Comparison of ENCODE assay signal across 16 mouse cellular contexts in genomic region chr13:37855221-37855757, GRCm38 (mm10).
DNase-seq lines count a peak whose midpoint lies in the region; ATAC-seq and TF ChIP-seq lines count a peak whose summit lies in the region.
"Had no signal": no experiment of that assay in that cellular context is flagged by ENCODE, and none has a peak within 500 bp of the region (broad histone marks: within the 10 kb centered on the region; RNA-seq: fewer than 3 reads in every experiment).

No protein-coding gene starts in this region.

- no peak for DNase-seq in lung, embryonic 14.5 days
- DNase-seq in lung, postnatal 25 days (ENCODE audit: low spot score) = no peak
- no peak for DNase-seq in urinary bladder, postnatal 25 days (ENCODE audit: low spot score)
- DNase-seq in forebrain, postnatal 0 days = no peak
- DNase-seq: adrenal gland, adult 8-10 months; cerebellum, postnatal 25 days; gastrocnemius, postnatal 14 days; heart, postnatal 36 days; right cerebral cortex, postnatal 14 days had no signal

- H3K36me3 ChIP-seq in heart, embryonic 14.5 days (ENCODE audit: control insufficient read depth, insufficient read depth, low read length) = no peaks in the 10 kb centered on the region
- no peaks in the 10 kb centered on the region for H3K36me3 ChIP-seq in heart, embryonic 12.5 days
- H3K36me3 ChIP-seq in lung, embryonic 14.5 days (ENCODE audit: insufficient read depth) = no peaks in the 10 kb centered on the region
- no peaks in the 10 kb centered on the region for H3K36me3 ChIP-seq in intestine, embryonic 16.5 days (ENCODE audit: control insufficient read depth, insufficient read depth, low read length)
- H3K36me3 ChIP-seq in small intestine, adult 2 months (ENCODE audit: control insufficient read depth, insufficient read depth, low read length) = no peaks in the 10 kb centered on the region
- no peaks in the 10 kb centered on the region for H3K36me3 ChIP-seq in forebrain, postnatal 0 days (ENCODE audit: insufficient read depth)
- H3K36me3 ChIP-seq: embryonic facial prominence, embryonic 12.5 days; forebrain, embryonic 12.5 days had no signal

- H3K27me3 ChIP-seq in heart, embryonic 14.5 days (ENCODE audit: control insufficient read depth, insufficient read depth, low read length) = no peaks in the 10 kb centered on the region
- no peaks in the 10 kb centered on the region for H3K27me3 ChIP-seq in heart, embryonic 12.5 days (replicated peaks)
- H3K27me3 ChIP-seq in lung, embryonic 14.5 days (ENCODE audit: insufficient read depth, low read length) = no peaks in the 10 kb centered on the region
- H3K27me3 ChIP-seq in intestine, embryonic 16.5 days (replicated peaks; ENCODE audit: control insufficient read depth, insufficient read depth, low read length) = no peaks in the 10 kb centered on the region
- H3K27me3 ChIP-seq in small intestine, adult 2 months (ENCODE audit: control insufficient read depth, insufficient read depth, low read length) = no peaks in the 10 kb centered on the region
- H3K27me3 ChIP-seq in forebrain, postnatal 0 days (ENCODE audit: insufficient read depth, low read length) = peaks cover 5% of the 10 kb centered on the region; the same call in 1 of the 2 replicates
- H3K27me3 ChIP-seq: embryonic facial prominence, embryonic 12.5 days had no signal

- peaks cover 30 to 63% of the 10 kb centered on the region in 2 experiments for H3K4me1 ChIP-seq in heart, embryonic 14.5 days (ENCODE audit: control insufficient read depth in 2 of 2, insufficient read depth in 2 of 2, low read length in 2 of 2)
- H3K4me1 ChIP-seq in heart, embryonic 12.5 days (replicated peaks) = peaks cover 71% of the 10 kb centered on the region
- H3K4me1 ChIP-seq in lung, embryonic 14.5 days (ENCODE audit: insufficient read depth) = peaks cover 38% of the 10 kb centered on the region
- peaks cover 49% of the 10 kb centered on the region for H3K4me1 ChIP-seq in intestine, embryonic 16.5 days (ENCODE audit: control insufficient read depth, insufficient read depth, low read length)
- peaks cover 22% of the 10 kb centered on the region for H3K4me1 ChIP-seq in small intestine, adult 2 months (ENCODE audit: control insufficient read depth, insufficient read depth, insufficient read length, low read length)
- no peaks in the 10 kb centered on the region for H3K4me1 ChIP-seq in forebrain, postnatal 0 days (ENCODE audit: insufficient read depth)

- peak overlapping the region in 1 of 2 experiments; percentile 21; a peak in 1 of 4 replicates for H3K27ac ChIP-seq in heart, embryonic 14.5 days (replicated peaks in 1 of 2; ENCODE audit: control insufficient read depth in 1 of 2, insufficient read depth in 1 of 2, low read depth in 2 of 2, low read length in 2 of 2)
- no peak overlapping the region for H3K27ac ChIP-seq in heart, embryonic 12.5 days (ENCODE audit: poor library complexity, severe bottlenecking)
- H3K27ac ChIP-seq in lung, embryonic 14.5 days (ENCODE audit: low read depth) = peak overlapping the region; percentile 91
- H3K27ac ChIP-seq in intestine, embryonic 16.5 days (ENCODE audit: low read length) = peak overlapping the region; percentile 95
- peak overlapping the region; percentile 76 for H3K27ac ChIP-seq in small intestine, adult 2 months (ENCODE audit: insufficient read depth, low read depth, low read length)
- H3K27ac ChIP-seq in forebrain, postnatal 0 days (ENCODE audit: low read depth, low read length) = no peak overlapping the region
- H3K27ac ChIP-seq: forebrain, embryonic 12.5 days had no signal

- no peak for ATAC-seq in heart, embryonic 14.5 days (ENCODE audit: insufficient number of reproducible peaks, insufficient read depth, low FRiP score, low read depth)
- no peak for ATAC-seq in heart, embryonic 12.5 days (ENCODE audit: insufficient number of reproducible peaks, low FRiP score)
- ATAC-seq in lung, embryonic 14.5 days (ENCODE audit: insufficient read depth) = no peak
- no peak for ATAC-seq in intestine, embryonic 16.5 days
- no peak for ATAC-seq in forebrain, postnatal 0 days
- ATAC-seq: inflammation-experienced regulatory T-cells, adult 6 months had no signal

- TF ChIP-seq CTCF in lung, embryonic 14.5 days (IDR thresholded peaks at IDR 0.05; ENCODE audit: low read depth) = no peak
- no peak for TF ChIP-seq CTCF in small intestine, adult 2 months (IDR thresholded peaks at IDR 0.05; ENCODE audit: extremely low read depth, insufficient read length, insufficient replicate concordance, low read depth, low read length)
- TF ChIP-seq CTCF in forebrain, postnatal 0 days (IDR thresholded peaks at IDR 0.05; ENCODE audit: low read depth) = no peak

- no peak overlapping the region for H3K9ac ChIP-seq in heart, embryonic 14.5 days (ENCODE audit: low read length)
- no peak overlapping the region for H3K9ac ChIP-seq in heart, embryonic 12.5 days
- H3K9ac ChIP-seq in lung, embryonic 14.5 days = no peak overlapping the region
- no peak overlapping the region for H3K9ac ChIP-seq in intestine, embryonic 16.5 days (ENCODE audit: low read depth, low read length)
- H3K9ac ChIP-seq in forebrain, postnatal 0 days = no peak overlapping the region
- H3K9ac ChIP-seq: embryonic facial prominence, embryonic 12.5 days; forebrain, embryonic 12.5 days had no signal

- peak overlapping the region; percentile 71 for H3K4me2 ChIP-seq in heart, embryonic 14.5 days (ENCODE audit: low read length)
- H3K4me2 ChIP-seq in heart, embryonic 12.5 days = no peak overlapping the region
- peak overlapping the region; percentile 70 for H3K4me2 ChIP-seq in lung, embryonic 14.5 days
- H3K4me2 ChIP-seq in intestine, embryonic 16.5 days (ENCODE audit: low read depth, low read length) = no peak overlapping the region
- no peak overlapping the region for H3K4me2 ChIP-seq in forebrain, postnatal 0 days (ENCODE audit: low read depth)

- 70% methylated on average over 3 of the region's 3 CpGs for WGBS in heart, embryonic 14.5 days
- 46% methylated on average over 3 of the region's 3 CpGs for WGBS in heart, embryonic 12.5 days
- WGBS in lung, embryonic 14.5 days = 40% methylated on average over 3 of the region's 3 CpGs
- WGBS in intestine, embryonic 16.5 days = 45% methylated on average over 3 of the region's 3 CpGs
- WGBS in small intestine, adult 2 months = 17% methylated on average over 3 of the region's 3 CpGs
- WGBS in forebrain, postnatal 0 days = 55% methylated on average over 3 of the region's 3 CpGs

- TF ChIP-seq POLR2A in small intestine, adult 2 months (IDR thresholded peaks at IDR 0.05; ENCODE audit: low read depth, low read length) = no peak

- H3K4me3 ChIP-seq in heart, embryonic 14.5 days (ENCODE audit: control insufficient read depth in 1 of 2, insufficient read depth in 1 of 2, low read depth in 1 of 2, low read length in 2 of 2) = no peak overlapping the region
- H3K4me3 ChIP-seq in heart, embryonic 12.5 days = no peak overlapping the region
- H3K4me3 ChIP-seq in lung, embryonic 14.5 days (ENCODE audit: low read depth, low read length) = no peak overlapping the region
- no peak overlapping the region for H3K4me3 ChIP-seq in intestine, embryonic 16.5 days (ENCODE audit: low read length)
- H3K4me3 ChIP-seq in small intestine, adult 2 months (ENCODE audit: low read depth, low read length) = no peak overlapping the region
- H3K4me3 ChIP-seq in forebrain, postnatal 0 days (ENCODE audit: low read depth, low read length) = no peak overlapping the region
- H3K4me3 ChIP-seq: forebrain, embryonic 12.5 days had no signal

- H3K9me3 ChIP-seq in heart, embryonic 14.5 days (ENCODE audit: control insufficient read depth, low read length) = no peaks in the 10 kb centered on the region
- H3K9me3 ChIP-seq in heart, embryonic 12.5 days (replicated peaks) = no peaks in the 10 kb centered on the region
- H3K9me3 ChIP-seq in lung, embryonic 14.5 days (ENCODE audit: low read depth, low read length) = no peaks in the 10 kb centered on the region
- no peaks in the 10 kb centered on the region for H3K9me3 ChIP-seq in intestine, embryonic 16.5 days (ENCODE audit: control insufficient read depth, low read length)
- no peaks in the 10 kb centered on the region for H3K9me3 ChIP-seq in forebrain, postnatal 0 days (ENCODE audit: low read length)
- H3K9me3 ChIP-seq: embryonic facial prominence, embryonic 12.5 days; forebrain, embryonic 12.5 days had no signal

Comparison
In these comparisons a context has a peak if more than half of its experiments do, and no peak if none do; other contexts are left out.
1. H3K4me2 ChIP-seq: peak in heart, embryonic 14.5 days (single experiment) and lung, embryonic 14.5 days (single experiment); none in heart, embryonic 12.5 days (single experiment), intestine, embryonic 16.5 days (single experiment) and forebrain, postnatal 0 days (single experiment).
2. H3K27ac ChIP-seq: peak in lung, embryonic 14.5 days (single experiment), intestine, embryonic 16.5 days (single experiment) and small intestine, adult 2 months (single experiment); none in heart, embryonic 12.5 days (single experiment) and forebrain, postnatal 0 days (single experiment).